Comparison of ENCODE assay signal across 13 mouse cellular contexts in genomic region chr13:53854196-53854595, GRCm38 (mm10).
DNase-seq lines count a peak whose midpoint lies in the region.
"Had no signal": no experiment of that assay in that cellular context is flagged by ENCODE, and none has a peak within 500 bp of the region (broad histone marks: within the 10 kb centered on the region; RNA-seq: fewer than 3 reads in every experiment).

No protein-coding gene starts in this region.

- peak; percentile 18 to 25 for DNase-seq in cerebellum, adult 18-20 months
- no peak for DNase-seq in cerebellum, adult 11 months
- peak; percentile 35 to 37 for DNase-seq in cerebellum, postnatal 14 days
- no peak for DNase-seq in cerebellum, adult 8-10 months
- DNase-seq in cerebellum, postnatal 36 days: peak; percentile 9 to 15
- DNase-seq in cerebellum, adult 9-11 months: no peak
- DNase-seq: adrenal gland, adult 8-10 months; adrenal gland, postnatal 14 days; adrenal gland, postnatal 36 days; B cell, adult 2 months; cerebellum, adult 11-12 months; cerebellum, adult 9-10 months; forebrain, postnatal 0 days had no signal

Comparison
In these comparisons a context has a peak if more than half of its experiments do, and no peak if none do; other contexts are left out.
1. DNase-seq: peak in cerebellum, adult 18-20 months (2 of 2), cerebellum, postnatal 14 days (2 of 2) and cerebellum, postnatal 36 days (2 of 2); none in cerebellum, adult 11 months (single experiment), cerebellum, adult 8-10 months (single experiment) and cerebellum, adult 9-11 months (single experiment).